Mouse (Mus musculus) lung, postnatal 0 days (tissue): Measurements from ENCODE around the gene Ppp1r14c.

Experiments
- CTCF ChIP-seq: IDR thresholded peaks from 2 replicates; pipeline ENCODE4 v1.5.1; 2016; ENCODE audit warnings: antibody characterized with exemption, mild to moderate bottlenecking
- EP300 ChIP-seq: IDR thresholded peaks from 2 replicates; pipeline ENCODE4 v1.6.1; 2016; ENCODE audit warnings: antibody characterized with exemption, mild to moderate bottlenecking, control low read depth

DNA sequence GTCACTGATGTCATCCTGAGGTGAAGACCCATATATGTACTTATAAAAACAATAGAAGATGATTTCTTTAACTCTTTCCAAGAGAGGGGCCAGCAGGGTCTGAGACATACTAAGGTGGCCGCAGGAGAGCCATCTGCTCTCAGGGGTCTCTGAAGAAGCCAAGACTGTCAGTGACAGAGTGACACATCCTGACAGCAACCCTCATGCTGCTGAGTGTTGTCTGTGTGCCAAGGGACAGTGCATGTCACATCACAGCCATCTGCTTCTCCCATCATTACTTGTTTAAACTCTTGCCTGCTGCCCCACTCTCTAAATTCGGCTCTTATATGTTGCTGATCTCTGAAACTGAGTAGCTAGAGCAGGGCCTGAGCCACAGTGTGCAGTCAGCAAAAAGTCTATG, 45.8 kb downstream of the Ppp1r14c start:
- TF ChIP-seq CTCF: no peak
- no peak for TF ChIP-seq EP300
